Mouse (Mus musculus): Measurements from ENCODE around the gene Rgsl1. TPM values are rescaled to one million over a fixed set of nuclear protein-coding genes. Genes with fewer than 3 reads are reported as not detected.

The Rgsl1 gene
- polyA plus RNA-seq, 1 experiment from 2014 or later: 0.19 TPM

- Histone ChIP-seq H3K27ac (ENCODE audit: low read depth, low read length) (no peak overlapping the region), H3K27me3 (replicated peaks; ENCODE audit: control insufficient read depth, insufficient read depth, low read length) (no peaks in the 10 kb centered on the region), H3K36me3 (ENCODE audit: control insufficient read depth, insufficient read depth, low read length) (no peaks in the 10 kb centered on the region), H3K9me3 (ENCODE audit: control insufficient read depth, low read length) (no peaks in the 10 kb centered on the region), H3K4me2 (ENCODE audit: low read length) (no peak overlapping the region), H3K4me1 (ENCODE audit: control insufficient read depth, insufficient read depth, low read depth, low read length) (no peaks in the 10 kb centered on the region), H3K4me3 (ENCODE audit: low read length) (no peak overlapping the region), H3K9ac (ENCODE audit: low read depth, low read length) (no peak overlapping the region)
- 84% methylated on average over 7 of the region's 7 CpGs for whole genome bisulfite sequencing
- peak; percentile 75 for ATAC-seq
Observed at GRCm38 (mm10) chr1:153846420-153846819, 2.5 kb upstream of the Rgsl1 start.

GRCm38 (mm10) chr1:153842121-153842740, 1.7 kb downstream of the Rgsl1 start:
- Histone ChIP-seq H3K4me1 (ENCODE audit: control insufficient read depth, insufficient read depth, low read depth, low read length) (no peaks in the 10 kb centered on the region), H3K4me3 (ENCODE audit: low read length) (no peak overlapping the region), H3K27me3 (replicated peaks; ENCODE audit: control insufficient read depth, insufficient read depth, low read length) (no peaks in the 10 kb centered on the region), H3K9me3 (ENCODE audit: control insufficient read depth, low read length) (no peaks in the 10 kb centered on the region), H3K4me2 (ENCODE audit: low read length) (no peak overlapping the region), H3K36me3 (ENCODE audit: control insufficient read depth, insufficient read depth, low read length) (no peaks in the 10 kb centered on the region), H3K27ac (ENCODE audit: low read depth, low read length) (no peak overlapping the region), H3K9ac (ENCODE audit: low read depth, low read length) (no peak overlapping the region)
- 82% methylated on average over 11 of the region's 11 CpGs for WGBS
- ATAC-seq: no peak

GRCm38 (mm10) chr1:153836036-153836435, 7.9 kb downstream of the Rgsl1 start:
- Histone ChIP-seq H3K4me2 (ENCODE audit: low read length) (no peak overlapping the region), H3K9me3 (ENCODE audit: control insufficient read depth, low read length) (no peaks in the 10 kb centered on the region), H3K9ac (ENCODE audit: low read depth, low read length) (no peak overlapping the region), H3K36me3 (ENCODE audit: control insufficient read depth, insufficient read depth, low read length) (no peaks in the 10 kb centered on the region), H3K4me1 (ENCODE audit: control insufficient read depth, insufficient read depth, low read depth, low read length) (no peaks in the 10 kb centered on the region), H3K27ac (ENCODE audit: low read depth, low read length) (no peak overlapping the region), H3K4me3 (ENCODE audit: low read length) (no peak overlapping the region), H3K27me3 (replicated peaks; ENCODE audit: control insufficient read depth, insufficient read depth, low read length) (no peaks in the 10 kb centered on the region)
- 88% methylated on average over 4 of the region's 4 CpGs for WGBS
- ATAC-seq: no peak

GRCm38 (mm10) chr1:153830746-153831145, 13.2 kb downstream of the Rgsl1 start:
- Histone ChIP-seq H3K9me3 (ENCODE audit: control insufficient read depth, low read length) (no peaks in the 10 kb centered on the region), H3K27ac (ENCODE audit: low read depth, low read length) (no peak overlapping the region), H3K27me3 (replicated peaks; ENCODE audit: control insufficient read depth, insufficient read depth, low read length) (no peaks in the 10 kb centered on the region), H3K4me1 (ENCODE audit: control insufficient read depth, insufficient read depth, low read depth, low read length) (no peaks in the 10 kb centered on the region), H3K9ac (ENCODE audit: low read depth, low read length) (no peak overlapping the region), H3K36me3 (ENCODE audit: control insufficient read depth, insufficient read depth, low read length) (no peaks in the 10 kb centered on the region), H3K4me2 (ENCODE audit: low read length) (no peak overlapping the region), H3K4me3 (ENCODE audit: low read length) (no peak overlapping the region)
- WGBS: 78% methylated on average over 4 of the region's 4 CpGs
- no peak for ATAC-seq

GRCm38 (mm10) chr1:153820216-153820615, 23.7 kb downstream of the Rgsl1 start:
- no peaks in the 10 kb centered on the region for H3K27me3 ChIP-seq (replicated peaks; ENCODE audit: control insufficient read depth, insufficient read depth, low read length)
- H3K36me3 ChIP-seq (ENCODE audit: control insufficient read depth, insufficient read depth, low read length): no peaks in the 10 kb centered on the region
- H3K9me3 ChIP-seq (ENCODE audit: control insufficient read depth, low read length): no peaks in the 10 kb centered on the region
- no peaks in the 10 kb centered on the region for H3K4me1 ChIP-seq (ENCODE audit: control insufficient read depth, insufficient read depth, low read depth, low read length)
- no peak overlapping the region for H3K4me2 ChIP-seq (ENCODE audit: low read length)
- ATAC-seq: no peak
- WGBS: 60% methylated on average over 3 of the region's 3 CpGs
- no peak overlapping the region for H3K4me3 ChIP-seq (ENCODE audit: low read length)
- H3K27ac ChIP-seq (ENCODE audit: low read depth, low read length): no peak overlapping the region
- H3K9ac ChIP-seq (ENCODE audit: low read depth, low read length): no peak overlapping the region

- ATAC-seq: no peak
Observed at GRCm38 (mm10) chr1:153814278-153814677, 29.7 kb downstream of the Rgsl1 start.

GRCm38 (mm10) chr1:153807390-153807993, 36.5 kb downstream of the Rgsl1 start:
- H3K9me3 ChIP-seq (ENCODE audit: control insufficient read depth, low read length): no peaks in the 10 kb centered on the region
- WGBS: 61% methylated on average over 13 of the region's 13 CpGs
- no peaks in the 10 kb centered on the region for H3K27me3 ChIP-seq (replicated peaks; ENCODE audit: control insufficient read depth, insufficient read depth, low read length)
- H3K9ac ChIP-seq (ENCODE audit: low read depth, low read length): no peak overlapping the region
- H3K4me2 ChIP-seq (ENCODE audit: low read length): no peak overlapping the region
- no peaks in the 10 kb centered on the region for H3K4me1 ChIP-seq (ENCODE audit: control insufficient read depth, insufficient read depth, low read depth, low read length)
- no peak overlapping the region for H3K27ac ChIP-seq (ENCODE audit: low read depth, low read length)
- ATAC-seq: no peak
- no peaks in the 10 kb centered on the region for H3K36me3 ChIP-seq (ENCODE audit: control insufficient read depth, insufficient read depth, low read length)
- no peak overlapping the region for H3K4me3 ChIP-seq (ENCODE audit: low read length)

More at GRCm38 (mm10) chr1:153814278-153814677, 29.7 kb downstream of the Rgsl1 start:
- H3K27ac ChIP-seq (ENCODE audit: low read depth, low read length): no peak overlapping the region
- H3K36me3 ChIP-seq (ENCODE audit: control insufficient read depth, insufficient read depth, low read length): no peaks in the 10 kb centered on the region
- H3K9me3 ChIP-seq (ENCODE audit: control insufficient read depth, low read length): no peaks in the 10 kb centered on the region
- no peaks in the 10 kb centered on the region for H3K27me3 ChIP-seq (replicated peaks; ENCODE audit: control insufficient read depth, insufficient read depth, low read length)
- no peak overlapping the region for H3K9ac ChIP-seq (ENCODE audit: low read depth, low read length)
- no peaks in the 10 kb centered on the region for H3K4me1 ChIP-seq (ENCODE audit: control insufficient read depth, insufficient read depth, low read depth, low read length)
- no peak overlapping the region for H3K4me3 ChIP-seq (ENCODE audit: low read length)
- no peak overlapping the region for H3K4me2 ChIP-seq (ENCODE audit: low read length)
- WGBS: 58% methylated on average over 2 of the region's 2 CpGs

GRCm38 (mm10) chr1:153803530-153803929, 40.4 kb downstream of the Rgsl1 start:
- no peak overlapping the region for H3K9ac ChIP-seq (ENCODE audit: low read depth, low read length)
- H3K9me3 ChIP-seq (ENCODE audit: control insufficient read depth, low read length): no peaks in the 10 kb centered on the region
- 72% methylated on average over 8 of the region's 8 CpGs for WGBS
- no peak overlapping the region for H3K27ac ChIP-seq (ENCODE audit: low read depth, low read length)
- no peaks in the 10 kb centered on the region for H3K27me3 ChIP-seq (replicated peaks; ENCODE audit: control insufficient read depth, insufficient read depth, low read length)
- no peaks in the 10 kb centered on the region for H3K4me1 ChIP-seq (ENCODE audit: control insufficient read depth, insufficient read depth, low read depth, low read length)
- H3K36me3 ChIP-seq (ENCODE audit: control insufficient read depth, insufficient read depth, low read length): no peaks in the 10 kb centered on the region
- no peak overlapping the region for H3K4me3 ChIP-seq (ENCODE audit: low read length)
- no peak for ATAC-seq
- H3K4me2 ChIP-seq (ENCODE audit: low read length): no peak overlapping the region

- ATAC-seq: no peak
Observed at GRCm38 (mm10) chr1:153802691-153803090, 41.3 kb downstream of the Rgsl1 start.

More at GRCm38 (mm10) chr1:153802691-153803090, 41.3 kb downstream of the Rgsl1 start:
- 88% methylated on average over 7 of the region's 7 CpGs for WGBS
- no peaks in the 10 kb centered on the region for H3K36me3 ChIP-seq (ENCODE audit: control insufficient read depth, insufficient read depth, low read length)
- no peaks in the 10 kb centered on the region for H3K9me3 ChIP-seq (ENCODE audit: control insufficient read depth, low read length)
- H3K9ac ChIP-seq (ENCODE audit: low read depth, low read length): no peak overlapping the region
- no peak overlapping the region for H3K4me2 ChIP-seq (ENCODE audit: low read length)
- H3K27me3 ChIP-seq (replicated peaks; ENCODE audit: control insufficient read depth, insufficient read depth, low read length): no peaks in the 10 kb centered on the region
- no peaks in the 10 kb centered on the region for H3K4me1 ChIP-seq (ENCODE audit: control insufficient read depth, insufficient read depth, low read depth, low read length)
- no peak overlapping the region for H3K4me3 ChIP-seq (ENCODE audit: low read length)
- H3K27ac ChIP-seq (ENCODE audit: low read depth, low read length): no peak overlapping the region
